Mouse (Mus musculus): ENCODE measurements at regions not wholly inside any gene's neighbourhood (a gene's known extent, or its start where the extent isn't known, plus 50 kb on each side); places are given as distances from the start of the nearest gene placed in this dataset.

GRCm38 (mm10) chr8:77774551-77775335, 50.5 kb upstream of the Ednra start:
- DNase-seq = no peak

- no peak for DNase-seq
These were observed 51.3 kb upstream of the Ednra start for GRCm38 (mm10) chr8:77775526-77775925.

GRCm38 (mm10) chr8:77777597-77777996, 53.3 kb upstream of the Ednra start:
- DNase-seq = no peak

- no peak for DNase-seq
These were observed 61.5 kb upstream of the Ednra start for GRCm38 (mm10) chr8:77785676-77786255.

GRCm38 (mm10) chr8:77794911-77795310, 70.6 kb upstream of the Ednra start:
- DNase-seq = no peak

- no peak for DNase-seq
These were observed 79.1 kb upstream of the Ednra start for GRCm38 (mm10) chr8:77803147-77803903.

GRCm38 (mm10) chr8:77804536-77804935, 80.3 kb upstream of the Ednra start:
- no peak for DNase-seq

GRCm38 (mm10) chr8:77804956-77805355, 80.7 kb upstream of the Ednra start:
- DNase-seq = no peak

- DNase-seq = no peak
These were observed 81.4 kb upstream of the Ednra start for GRCm38 (mm10) chr8:77805657-77806056.

GRCm38 (mm10) chr8:77814796-77815647, 90.8 kb upstream of the Ednra start:
- DNase-seq = no peak

GRCm38 (mm10) chr8:77815648-77815971, 91.3 kb upstream of the Ednra start:
- DNase-seq = no peak

GRCm38 (mm10) chr8:77816217-77816616, 92.0 kb upstream of the Ednra start:
- DNase-seq = no peak

- DNase-seq = no peak
These were observed 101.5 kb upstream of the Ednra start for GRCm38 (mm10) chr8:77825786-77826185.

- DNase-seq = no peak
These were observed 102.0 kb upstream of the Ednra start for GRCm38 (mm10) chr8:77826255-77826654.

- DNase-seq = no peak
These were observed 103.8 kb upstream of the Ednra start for GRCm38 (mm10) chr8:77828079-77828478.

GRCm38 (mm10) chr8:77829126-77829748, 105.0 kb upstream of the Ednra start:
- no peak for DNase-seq

- DNase-seq = no peak
These were observed 105.5 kb upstream of the Ednra start for GRCm38 (mm10) chr8:77829764-77830163.

GRCm38 (mm10) chr8:77834283-77834682, 110.0 kb upstream of the Ednra start:
- DNase-seq = no peak

- DNase-seq = no peak
These were observed 112.7 kb upstream of the Ednra start for GRCm38 (mm10) chr8:77836902-77837489.

- DNase-seq = no peak
These were observed 118.3 kb upstream of the Ednra start for GRCm38 (mm10) chr8:77842392-77843139.

- no peak for DNase-seq
These were observed 119.0 kb upstream of the Ednra start for GRCm38 (mm10) chr8:77843229-77843628.

Measured in cerebellum, postnatal 36 days (tissue).